Mouse (Mus musculus) embryonic facial prominence, embryonic 11.5 days (tissue): ENCODE measurements at regions not wholly inside any gene's neighbourhood (a gene's known extent, or its start where the extent isn't known, plus 50 kb on each side); places are given as distances from the start of the nearest gene placed in this dataset.
"Not testable (repeated sequence)": the region's sequence is repeated elsewhere in the genome, so short reads cannot be mapped to it uniquely, and the experiment has no call there.

Experiments used
- ATAC-seq: fragments of 200-750 bp; cut with Nextera tagmentation; replicated peaks from 2 replicates; pipeline ENCODE4 v1.8.0; 2017; ENCODE audit warnings: low read depth; ENCODE audit not compliant: insufficient number of reproducible peaks, low FRiP score, low TSS enrichment
- DNase-seq: peaks from one replicate; pipeline ENCODE4 v3.0.0-alpha.2; 2015; ENCODE audit warnings: low spot score
- H3K27ac ChIP-seq: fragments of 300-500 bp; sonication (generic); replicated peaks from 2 replicates; pipeline ENCODE4 v1.5.1; 2014; ENCODE audit warnings: mild to moderate bottlenecking, low read depth, low read length, control low read depth
- H3K27me3 ChIP-seq: fragments of 300-500 bp; sonication (generic); 2 replicates; pipeline ENCODE4 v1.6.1; 2014; ENCODE audit warnings: mild to moderate bottlenecking, low read length, moderate library complexity, mixed read lengths; ENCODE audit not compliant: control insufficient read depth, insufficient read depth
- H3K36me3 ChIP-seq: fragments of 300-500 bp; sonication (generic); replicated peaks from 2 replicates; pipeline ENCODE4 v1.6.1; 2014; ENCODE audit warnings: low read depth, mild to moderate bottlenecking, low read length, moderate library complexity, mixed read lengths; ENCODE audit not compliant: control insufficient read depth, insufficient read depth
- H3K4me1 ChIP-seq: fragments of 300-500 bp; sonication (generic); 2 replicates; pipeline ENCODE4 v1.6.1; 2014; ENCODE audit warnings: low read length, mixed read lengths; ENCODE audit not compliant: control insufficient read depth, insufficient read depth
- H3K4me2 ChIP-seq: fragments of 300-500 bp; sonication (generic); 2 replicates; pipeline ENCODE4 v1.6.1; 2014; ENCODE audit warnings: low read depth, mild to moderate bottlenecking, control low read depth, low read length, moderate library complexity
- H3K4me3 ChIP-seq: fragments of 300-500 bp; sonication (generic); 2 replicates; pipeline ENCODE4 v1.5.1; 2014; ENCODE audit warnings: low read depth, low read length, control low read depth
- H3K9ac ChIP-seq: fragments of 300-500 bp; sonication (generic); replicated peaks from 2 replicates; pipeline ENCODE4 v1.6.1; 2014; ENCODE audit warnings: mild to moderate bottlenecking, control low read depth, low read length
- H3K9me3 ChIP-seq: fragments of 300-500 bp; sonication (generic); replicated peaks from 2 replicates; pipeline ENCODE4 v1.6.1; 2016; ENCODE audit warnings: mild to moderate bottlenecking, low read length, inconsistent platforms, mixed read lengths; ENCODE audit not compliant: control insufficient read depth
- WGBS: fragments of 180-500 bp; shearing (Covaris S2); extraction: QIAGEN DNeasy Blood & Tissue Kit; methylation state at CpG from one replicate; pipeline ENCODE4 v1.1.7; 2014; 5-methylcytosine and 5-hydroxymethylcytosine counted together

- not testable (repeated sequence) for H3K36me3 ChIP-seq, H3K9ac ChIP-seq, H3K27me3 ChIP-seq, H3K27ac ChIP-seq, ATAC-seq, DNase-seq, H3K4me2 ChIP-seq, H3K4me1 ChIP-seq, H3K4me3 ChIP-seq, H3K9me3 ChIP-seq
- WGBS: 69% methylated on average over 4 of the region's 4 CpGs
These were observed 102.8 kb upstream of the Ube2dnl1 start for GRCm38 (mm10) chrX:114802061-114802460.

GRCm38 (mm10) chrX:114816267-114816666, 88.5 kb upstream of the Ube2dnl1 start:
- Histone ChIP-seq H3K4me3 (no peak overlapping the region), H3K36me3 (no peaks in the 10 kb centered on the region), H3K4me2 (no peak overlapping the region), H3K27me3 (no peaks in the 10 kb centered on the region), H3K9ac (no peak overlapping the region), H3K4me1 (no peaks in the 10 kb centered on the region), H3K27ac (no peak overlapping the region), H3K9me3 (no peaks in the 10 kb centered on the region)
- WGBS: 36% methylated on average over 4 of the region's 4 CpGs
- ATAC-seq (0 out of 2 replicates have a peak, but pooled peaks have one; percentile 48), DNase-seq (peak; percentile 72)

GRCm38 (mm10) chrX:114836906-114837305, 67.9 kb upstream of the Ube2dnl1 start:
- Histone ChIP-seq H3K4me2 (no peak overlapping the region), H3K36me3 (no peaks in the 10 kb centered on the region), H3K9me3 (no peaks in the 10 kb centered on the region), H3K4me3 (no peak overlapping the region), H3K9ac (no peak overlapping the region), H3K4me1 (no peaks in the 10 kb centered on the region), H3K27me3 (no peaks in the 10 kb centered on the region), H3K27ac (no peak overlapping the region)
- WGBS: 67% methylated on average over 3 of the region's 3 CpGs
- DNase-seq (no peak), ATAC-seq (no peak)

- Histone ChIP-seq H3K27me3 (no peaks in the 10 kb centered on the region), H3K9me3 (no peaks in the 10 kb centered on the region), H3K4me3 (no peak overlapping the region), H3K27ac (no peak overlapping the region), H3K36me3 (no peaks in the 10 kb centered on the region), H3K9ac (no peak overlapping the region), H3K4me1 (no peaks in the 10 kb centered on the region), H3K4me2 (no peak overlapping the region)
- 87% methylated on average over 1 of the region's 1 CpGs for WGBS
- ATAC-seq (no peak), DNase-seq (no peak)
These were observed 61.3 kb upstream of the Ube2dnl1 start for GRCm38 (mm10) chrX:114843510-114843909.
